Mouse (Mus musculus) stomach, embryonic 15.5 days (tissue): ENCODE results near the gene Pafah1b3. TPM values are rescaled to one million over a fixed set of nuclear protein-coding genes. Genes with fewer than 3 reads are reported as not detected.

ENCODE experiments used
- ATAC-seq: fragments of 200-750 bp; cut with Nextera tagmentation; 2 replicates; pipeline ENCODE4 v1.8.0; 2017; ENCODE audit warnings: low read depth, moderate number of reproducible peaks, moderate TSS enrichment; ENCODE audit not compliant: insufficient read depth, low FRiP score
- H3K27ac ChIP-seq: fragments of 300-500 bp; sonication (generic); 2 replicates; pipeline ENCODE4 v1.5.1; 2015; ENCODE audit warnings: mild to moderate bottlenecking, inconsistent platforms
- H3K27me3 ChIP-seq: fragments of 300-500 bp; sonication (generic); replicated peaks from 2 replicates; pipeline ENCODE4 v1.6.1; 2015; ENCODE audit warnings: inconsistent platforms
- H3K36me3 ChIP-seq: fragments of 300-500 bp; sonication (generic); 2 replicates; pipeline ENCODE4 v1.6.1; 2015; ENCODE audit warnings: inconsistent platforms
- H3K4me1 ChIP-seq: fragments of 300-500 bp; sonication (generic); 2 replicates; pipeline ENCODE4 v1.6.1; 2015; ENCODE audit warnings: inconsistent platforms
- H3K4me2 ChIP-seq: fragments of 300-500 bp; sonication (generic); 2 replicates; pipeline ENCODE4 v1.6.1; 2015; ENCODE audit warnings: mild to moderate bottlenecking, inconsistent platforms
- H3K4me3 ChIP-seq: fragments of 300-500 bp; sonication (generic); replicated peaks from 2 replicates; pipeline ENCODE4 v1.5.1; 2015; ENCODE audit warnings: inconsistent platforms
- H3K9ac ChIP-seq: fragments of 300-500 bp; sonication (generic); 2 replicates; pipeline ENCODE4 v1.6.1; 2015; ENCODE audit warnings: inconsistent platforms
- H3K9me3 ChIP-seq: fragments of 300-500 bp; sonication (generic); 2 replicates; pipeline ENCODE4 v1.6.1; 2016; ENCODE audit warnings: inconsistent platforms
- WGBS: fragments of 180-500 bp; shearing (Covaris S2); methylation state at CpG from one replicate; pipeline ENCODE4 v1.1.7; 2015; 5-methylcytosine and 5-hydroxymethylcytosine counted together
- polyA plus RNA-seq: library from polyadenylated mRNA; unstranded; fragments of >200 nt; fragmentation: Nextera tagmentation; extraction: Ambion mirVana; gene quantifications from 2 replicates; pipeline ENCODE4 v1.2.1, GENCODE M21; 2015

Gene Pafah1b3
- polyA plus RNA-seq, 1 experiment from 2014 or later: 201 TPM

DNA sequence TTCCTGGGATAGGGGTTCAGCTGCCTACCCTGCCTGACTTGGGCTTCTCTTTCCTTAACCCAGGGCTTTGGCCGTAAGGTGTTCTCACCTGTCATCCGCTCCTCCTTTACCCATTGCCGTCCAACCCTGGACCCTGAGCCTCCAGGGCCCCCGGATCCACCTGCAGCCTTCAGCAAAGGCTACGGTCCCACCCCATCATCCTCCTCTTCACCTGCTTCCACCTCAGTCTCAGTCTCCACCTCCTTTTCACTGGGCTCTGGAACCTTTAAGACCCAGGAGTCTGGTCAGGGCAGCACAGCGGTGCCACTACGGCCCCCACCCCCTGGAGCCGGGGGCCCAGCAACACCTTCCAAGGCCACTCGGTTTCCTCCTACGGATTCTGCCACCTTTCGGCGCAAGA, 9.8 kb downstream of the Pafah1b3 start:
- Histone ChIP-seq H3K27me3 (no peaks in the 10 kb centered on the region), H3K36me3 (peaks cover 79% of the 10 kb centered on the region), H3K4me2 (no peak overlapping the region), H3K9ac (no peak overlapping the region), H3K27ac (no peak overlapping the region), H3K4me3 (no peak overlapping the region), H3K9me3 (no peaks in the 10 kb centered on the region), H3K4me1 (peaks cover 26% of the 10 kb centered on the region)
- no peak for ATAC-seq
- WGBS: 86% methylated on average over 12 of the region's 12 CpGs

DNA sequence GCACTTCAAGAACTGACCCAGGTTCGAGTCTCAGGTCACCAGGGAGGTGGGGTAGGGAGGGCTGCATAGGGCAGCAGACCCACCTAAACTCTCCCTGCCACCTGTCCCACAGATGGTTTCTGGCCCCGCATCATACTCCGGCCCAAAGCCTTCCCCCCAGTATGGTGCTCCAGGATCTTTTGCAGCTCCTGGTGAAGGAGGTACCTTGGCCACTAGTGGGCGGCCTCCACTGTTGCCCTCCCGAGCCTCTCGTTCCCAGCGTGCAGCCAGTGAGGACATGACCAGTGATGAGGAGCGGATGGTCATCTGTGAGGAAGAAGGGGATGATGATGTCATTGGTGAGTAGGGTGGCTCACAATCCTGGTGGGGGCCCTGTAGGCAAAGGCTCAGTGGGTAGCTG, 10.8 kb downstream of the Pafah1b3 start:
- no peak overlapping the region for H3K9ac ChIP-seq
- H3K4me1 ChIP-seq: peaks cover 26% of the 10 kb centered on the region
- no peak overlapping the region for H3K27ac ChIP-seq
- no peak overlapping the region for H3K4me2 ChIP-seq
- no peaks in the 10 kb centered on the region for H3K9me3 ChIP-seq
- no peak overlapping the region for H3K4me3 ChIP-seq
- WGBS: 79% methylated on average over 8 of the region's 8 CpGs
- ATAC-seq: no peak
- H3K36me3 ChIP-seq: peaks cover 70% of the 10 kb centered on the region
- H3K27me3 ChIP-seq: no peaks in the 10 kb centered on the region

DNA sequence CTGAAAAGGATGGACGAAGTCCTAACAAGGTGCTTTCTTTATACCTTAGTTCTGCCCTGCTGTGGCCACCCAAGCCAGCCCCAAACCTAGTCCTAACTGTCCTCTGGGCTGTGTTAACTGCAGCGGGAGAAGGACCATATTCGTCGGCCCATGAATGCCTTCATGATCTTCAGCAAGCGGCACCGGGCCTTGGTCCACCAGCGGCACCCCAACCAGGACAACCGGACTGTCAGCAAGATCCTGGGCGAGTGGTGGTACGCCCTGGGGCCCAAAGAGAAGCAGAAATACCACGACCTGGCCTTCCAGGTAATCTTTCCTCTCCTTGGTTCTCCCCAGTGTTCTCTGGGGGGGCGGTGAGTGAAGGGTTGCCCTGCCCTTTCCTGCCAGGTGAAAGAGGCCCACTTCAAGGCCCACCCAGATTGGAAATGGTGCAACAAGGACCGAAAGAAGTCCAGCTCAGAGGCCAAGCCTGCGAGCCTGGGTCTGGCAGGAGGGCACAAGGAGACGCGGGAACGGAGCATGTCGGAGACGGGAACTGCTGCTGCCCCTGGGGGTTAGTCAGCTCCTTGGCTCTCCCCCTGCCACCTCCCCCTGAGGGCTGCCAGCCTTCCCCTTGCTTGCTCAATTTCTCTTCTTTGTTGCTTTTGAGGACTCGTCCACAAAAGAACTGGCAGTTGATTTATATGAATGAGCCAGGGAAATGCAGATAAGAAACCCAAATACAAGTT, 12.1 kb downstream of the Pafah1b3 start:
- H3K36me3 ChIP-seq: peaks cover 58% of the 10 kb centered on the region
- no peak overlapping the region for H3K9ac ChIP-seq
- no peak overlapping the region for H3K4me2 ChIP-seq
- peaks cover 35% of the 10 kb centered on the region for H3K4me1 ChIP-seq
- no peak overlapping the region for H3K4me3 ChIP-seq
- H3K27ac ChIP-seq: no peak overlapping the region
- H3K9me3 ChIP-seq: no peaks in the 10 kb centered on the region
- no peak for ATAC-seq
- no peaks in the 10 kb centered on the region for H3K27me3 ChIP-seq
- whole genome bisulfite sequencing: 93% methylated on average over 20 of the region's 20 CpGs

DNA sequence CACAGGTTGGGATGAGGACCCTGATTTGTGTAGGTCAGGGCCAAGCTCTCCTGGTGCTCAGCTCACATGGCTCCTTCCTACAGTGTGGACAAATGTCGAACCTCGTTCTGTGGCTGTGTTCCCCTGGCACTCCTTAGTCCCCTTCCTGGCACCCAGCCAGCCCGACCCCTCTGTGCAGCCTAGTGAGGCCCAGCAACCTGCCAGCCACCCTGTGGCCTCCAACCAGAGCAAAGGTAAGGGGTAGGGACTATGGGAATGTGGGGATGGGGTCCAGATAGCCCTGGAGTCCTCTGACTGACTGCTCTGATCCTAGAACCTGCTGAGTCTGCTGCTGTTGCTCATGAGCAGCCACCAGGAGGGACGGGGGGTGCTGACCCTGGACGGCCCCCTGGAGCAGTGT, 13.0 kb downstream of the Pafah1b3 start:
- H3K4me3 ChIP-seq: no peak overlapping the region; the same call in 1 of the 2 replicates
- no peaks in the 10 kb centered on the region for H3K9me3 ChIP-seq
- no peak for ATAC-seq
- 53% methylated on average over 5 of the region's 5 CpGs for WGBS
- H3K27me3 ChIP-seq: no peaks in the 10 kb centered on the region
- no peak overlapping the region for H3K9ac ChIP-seq
- peaks cover 40% of the 10 kb centered on the region for H3K4me1 ChIP-seq
- no peak overlapping the region for H3K4me2 ChIP-seq
- H3K36me3 ChIP-seq: peaks cover 49% of the 10 kb centered on the region
- peak overlapping the region; percentile 99; the same call in 1 of the 2 replicates for H3K27ac ChIP-seq

DNA sequence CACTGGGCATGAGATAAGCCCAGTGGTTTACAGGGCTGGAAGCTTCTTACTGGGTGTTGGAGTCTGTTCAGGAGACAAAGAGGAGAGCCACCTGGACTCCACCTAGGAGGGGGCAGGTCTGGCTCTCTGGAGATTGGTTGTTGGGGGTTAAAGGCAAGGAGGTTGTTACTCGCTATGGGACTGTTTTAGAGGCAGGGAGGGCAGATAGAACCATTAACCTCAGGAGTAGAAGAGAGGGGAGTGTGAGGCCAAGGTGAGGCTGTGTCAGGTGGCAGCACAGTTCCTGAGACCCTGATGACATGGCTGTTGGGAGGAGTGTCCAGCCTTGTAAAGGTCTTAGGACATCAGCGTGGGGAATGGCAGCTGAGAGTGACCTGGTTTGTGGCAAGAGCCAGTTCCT, 13.6 kb downstream of the Pafah1b3 start:
- peaks cover 43% of the 10 kb centered on the region for H3K36me3 ChIP-seq
- H3K27me3 ChIP-seq: no peaks in the 10 kb centered on the region
- WGBS: 48% methylated on average over 2 of the region's 2 CpGs
- H3K4me3 ChIP-seq: peak overlapping the region; percentile 71
- peak overlapping the region; percentile 73 for H3K4me2 ChIP-seq
- ATAC-seq: no peak
- no peaks in the 10 kb centered on the region for H3K9me3 ChIP-seq
- peak overlapping the region; percentile 19; the same call in 1 of the 2 replicates for H3K9ac ChIP-seq
- 0 out of 2 replicates have a peak overlapping the region, but pooled peaks have one; percentile 99 for H3K27ac ChIP-seq
- H3K4me1 ChIP-seq: peaks cover 41% of the 10 kb centered on the region

DNA sequence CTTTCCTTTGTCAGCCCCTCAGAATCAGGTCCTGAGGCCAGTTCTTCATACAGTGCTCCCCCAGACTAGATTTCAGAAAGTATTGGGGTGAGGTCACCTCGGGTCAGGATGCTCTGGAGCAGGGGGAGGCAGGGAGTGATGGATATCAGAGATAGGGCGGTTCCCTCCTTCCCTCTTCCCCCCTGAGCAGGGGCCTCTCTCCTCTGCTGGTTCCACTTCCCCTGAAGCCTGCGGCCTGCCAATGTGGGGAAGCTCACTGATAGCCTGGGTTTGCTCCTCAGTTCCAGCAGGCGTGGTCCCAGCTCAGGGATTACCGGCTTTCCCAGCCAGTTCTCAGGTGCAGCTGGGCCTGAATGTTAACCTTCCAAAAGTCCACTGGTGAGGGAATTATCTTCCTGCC, 14.1 kb downstream of the Pafah1b3 start:
- Histone ChIP-seq H3K27me3 (no peaks in the 10 kb centered on the region), H3K9me3 (no peaks in the 10 kb centered on the region), H3K27ac (peak overlapping the region; percentile 99), H3K4me1 (peaks cover 41% of the 10 kb centered on the region), H3K36me3 (peaks cover 38% of the 10 kb centered on the region), H3K4me2 (peak overlapping the region; percentile 73), H3K9ac (peak overlapping the region; percentile 71; the same call in 1 of the 2 replicates), H3K4me3 (peak overlapping the region; percentile 71)
- ATAC-seq: no peak
- WGBS: 4% methylated on average over 5 of the region's 5 CpGs

DNA sequence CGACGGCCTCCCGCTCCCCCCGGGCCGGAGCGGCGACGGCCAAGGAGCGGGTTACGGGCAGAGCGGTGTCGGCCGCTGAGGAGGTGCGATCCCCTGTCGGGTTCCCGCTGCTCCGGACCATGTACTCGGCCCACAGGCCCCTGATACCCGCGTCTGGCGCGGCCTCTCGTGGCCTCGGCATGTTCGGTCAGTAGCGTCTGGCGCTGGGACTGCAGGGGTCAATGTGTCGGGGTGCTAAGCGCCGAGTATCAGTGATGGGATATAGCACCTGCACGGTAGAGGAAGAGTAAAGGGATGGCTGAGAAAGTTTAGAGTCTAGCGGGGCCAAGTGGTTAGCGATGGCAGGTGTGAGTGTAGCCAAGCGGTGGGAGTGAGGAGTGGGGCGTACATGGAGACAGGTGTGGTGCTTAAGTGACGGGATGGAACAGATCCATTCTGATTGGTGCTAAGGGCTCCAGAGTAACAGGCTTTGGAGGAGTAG, 15.0 kb downstream of the Pafah1b3 start:
- WGBS: 0% methylated on average over 33 of the region's 36 CpGs
- H3K4me2 ChIP-seq: peak overlapping the region; percentile 73
- H3K9ac ChIP-seq: peak overlapping the region; percentile 71
- peaks cover 30% of the 10 kb centered on the region for H3K36me3 ChIP-seq
- H3K27ac ChIP-seq: peak overlapping the region; percentile 99
- H3K27me3 ChIP-seq: no peaks in the 10 kb centered on the region
- peaks cover 43% of the 10 kb centered on the region for H3K4me1 ChIP-seq
- no peak for ATAC-seq
- peak overlapping the region; percentile 71 for H3K4me3 ChIP-seq
- H3K9me3 ChIP-seq: no peaks in the 10 kb centered on the region

DNA sequence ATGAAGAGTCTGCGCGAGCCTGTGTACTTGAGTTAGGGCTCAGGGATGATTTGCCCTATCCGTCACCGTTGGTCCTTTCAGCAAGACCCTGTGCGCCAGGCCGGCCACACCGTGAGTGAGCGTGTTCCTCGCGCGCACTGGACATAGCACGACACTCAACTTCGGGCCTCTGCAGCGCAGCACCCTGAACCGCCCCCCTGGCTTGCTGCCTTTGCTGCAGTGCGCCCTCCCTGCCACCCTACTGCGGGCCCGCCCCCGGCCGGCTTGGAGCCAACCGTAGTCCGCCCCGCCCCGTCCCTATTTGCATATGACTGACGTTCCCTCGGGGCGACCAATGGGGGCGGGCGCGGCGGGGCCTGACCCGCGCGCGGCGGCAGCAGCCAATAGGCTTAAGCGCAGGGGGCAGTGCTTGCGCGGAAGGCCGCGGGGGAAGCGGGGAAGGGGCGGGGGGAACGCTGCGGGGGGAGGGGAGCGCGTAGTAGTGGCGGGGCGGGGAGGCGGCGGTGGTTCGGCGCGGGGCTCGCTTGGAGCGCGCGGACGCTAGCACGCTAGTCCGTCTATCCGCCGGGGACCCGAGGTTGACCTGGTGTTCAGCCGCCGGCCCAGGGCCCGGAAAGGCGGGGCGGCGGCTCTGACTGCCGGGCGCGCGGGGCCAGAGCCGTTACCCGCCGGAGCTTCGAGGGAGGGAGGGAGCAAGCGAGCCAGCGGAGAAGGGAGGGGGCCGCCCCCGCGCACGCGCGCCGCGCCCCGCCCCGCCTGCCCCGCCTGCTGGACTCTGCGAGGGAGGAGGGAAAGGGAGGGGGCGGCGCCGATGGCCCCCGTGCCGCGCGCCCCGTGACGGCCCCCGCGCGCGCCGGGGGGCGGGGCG, 15.8 kb downstream of the Pafah1b3 start:
- Histone ChIP-seq H3K36me3 (peaks cover 22% of the 10 kb centered on the region), H3K4me1 (peaks cover 49% of the 10 kb centered on the region), H3K9me3 (no peaks in the 10 kb centered on the region), H3K27me3 (no peaks in the 10 kb centered on the region), H3K4me2 (peak overlapping the region; percentile 87), H3K9ac (peak overlapping the region; percentile 71), H3K27ac (peak overlapping the region; percentile 100), H3K4me3 (peak overlapping the region; percentile 71)
- ATAC-seq: peak; percentile 80
- WGBS: 1% methylated on average over 47 of the region's 108 CpGs

DNA sequence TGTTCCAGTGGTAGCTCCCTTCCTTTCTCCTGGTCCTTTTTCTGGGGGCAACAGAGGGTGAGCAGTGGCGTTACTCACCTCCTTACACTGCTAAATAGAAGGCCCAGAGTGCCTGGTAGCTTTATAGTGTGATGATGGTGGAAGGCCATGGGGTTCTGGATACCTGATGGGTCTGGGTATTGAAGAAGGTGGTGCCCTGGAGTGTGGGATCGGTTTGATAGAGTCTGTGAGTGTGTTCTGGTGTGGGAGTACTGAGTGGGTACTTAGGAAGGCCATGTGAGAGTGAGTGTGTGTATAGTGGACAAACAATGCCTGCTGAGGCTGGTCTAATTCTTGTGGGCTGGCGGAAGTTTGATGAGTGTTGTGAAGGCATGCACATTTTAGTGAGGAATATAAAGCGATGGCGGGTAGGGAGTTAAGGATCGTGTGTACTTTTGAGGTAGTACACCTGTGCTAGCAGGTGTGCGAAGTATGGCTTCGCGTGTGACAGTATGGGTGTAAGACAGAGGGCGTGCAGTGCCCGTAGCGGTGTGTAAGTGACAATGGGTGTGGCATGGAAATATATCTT, 16.5 kb downstream of the Pafah1b3 start:
- Histone ChIP-seq H3K9ac (peak overlapping the region; percentile 48; the same call in 1 of the 2 replicates), H3K9me3 (no peaks in the 10 kb centered on the region), H3K27ac (peak overlapping the region; percentile 100), H3K4me3 (peak overlapping the region; percentile 71), H3K4me2 (peak overlapping the region; percentile 87), H3K27me3 (no peaks in the 10 kb centered on the region), H3K36me3 (peaks cover 15% of the 10 kb centered on the region), H3K4me1 (peaks cover 53% of the 10 kb centered on the region)
- peak; percentile 5; the same call in 1 of the 2 replicates for ATAC-seq
- 16% methylated on average over 12 of the region's 12 CpGs for WGBS

DNA sequence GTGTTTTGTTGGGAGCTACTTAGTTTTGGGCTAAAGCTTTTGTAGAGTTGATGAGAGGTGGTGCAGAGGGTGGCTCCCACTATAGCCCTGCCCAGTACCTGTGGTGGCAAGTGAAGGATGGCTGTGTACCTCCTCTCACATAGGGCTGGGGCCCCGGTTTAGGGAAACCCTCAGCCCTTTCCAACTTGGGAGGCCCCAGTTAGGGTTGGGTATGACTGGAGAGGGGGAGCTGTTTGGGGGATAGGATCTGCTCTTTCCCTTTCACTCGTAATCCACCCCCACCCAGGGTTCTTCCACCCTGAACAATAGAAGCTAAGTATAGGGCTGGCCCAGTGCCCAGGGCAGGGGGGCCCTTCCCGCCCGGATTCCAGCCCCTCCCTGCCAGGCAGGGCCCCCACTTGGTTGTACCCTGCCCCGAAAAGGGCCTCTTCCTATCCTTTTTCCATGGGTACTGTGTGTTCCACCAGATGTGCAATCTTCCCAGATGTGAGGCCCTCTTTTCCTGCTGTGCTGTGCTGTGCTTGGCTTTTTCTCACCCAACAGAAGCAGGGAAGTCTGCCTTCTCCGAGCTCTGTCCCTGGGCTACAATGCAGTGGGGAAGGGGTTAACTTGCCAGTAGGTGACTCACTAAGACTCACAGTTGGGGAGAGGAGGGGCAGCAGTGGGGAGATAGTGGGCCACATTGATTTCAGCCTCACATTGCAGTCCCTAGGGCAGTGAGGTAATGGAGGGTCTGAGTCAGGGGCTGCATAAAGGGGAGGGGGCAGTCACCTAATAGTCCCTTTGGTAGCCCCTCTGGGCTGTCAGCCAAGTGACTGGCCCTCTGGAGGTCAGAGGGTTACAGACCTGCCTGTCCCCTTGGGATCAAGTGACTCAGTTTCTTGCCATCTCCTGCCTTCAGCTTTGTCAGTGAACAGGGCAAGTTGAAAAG, 17.7 kb downstream of the Pafah1b3 start:
- Histone ChIP-seq H3K4me3 (peak overlapping the region; percentile 71), H3K4me2 (peak overlapping the region; percentile 87), H3K9me3 (no peaks in the 10 kb centered on the region), H3K27me3 (no peaks in the 10 kb centered on the region), H3K27ac (peak overlapping the region; percentile 100), H3K9ac (peak overlapping the region; percentile 33), H3K4me1 (peaks cover 64% of the 10 kb centered on the region), H3K36me3 (peaks cover 5% of the 10 kb centered on the region)
- 2% methylated on average over 6 of the region's 6 CpGs for WGBS
- ATAC-seq: peak; percentile 30
